Mouse (Mus musculus): Measurements from ENCODE around the gene Nol9.

DNA sequence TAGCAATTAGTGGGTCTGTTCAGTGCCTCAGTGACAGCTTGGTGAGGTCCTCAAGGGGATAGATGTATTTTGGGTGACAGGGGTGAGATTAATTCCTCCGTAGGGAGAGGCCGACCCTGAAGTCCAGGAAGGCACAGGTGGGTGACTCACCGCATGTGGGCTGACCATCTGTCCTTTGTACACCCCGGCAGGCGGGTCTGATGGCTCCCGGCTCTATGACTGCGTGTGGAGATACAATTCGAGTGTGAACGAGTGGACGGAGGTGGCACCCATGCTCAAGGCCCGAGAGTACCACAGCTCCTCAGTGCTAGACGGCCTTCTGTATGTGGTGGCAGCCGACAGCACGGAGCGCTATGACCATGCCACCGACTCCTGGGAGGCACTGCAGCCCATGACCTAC, 27.0 kb upstream of the Nol9 start:
- TF ChIP-seq HCFC1 (IDR thresholded peaks at IDR 0.05; ENCODE audit: low read depth, low read length) (no peak), ZMIZ1 (IDR thresholded peaks at IDR 0.05; ENCODE audit: low read depth, low read length) (no peak), TBP (IDR thresholded peaks at IDR 0.05; ENCODE audit: low read depth, low read length) (no peak), NRF1 (IDR thresholded peaks at IDR 0.05; ENCODE audit: insufficient read depth, low read depth, low read length, poor library complexity, severe bottlenecking) (no peak), POLR2A (IDR thresholded peaks at IDR 0.05; ENCODE audit: control insufficient read depth in 1 of 2, insufficient read depth in 1 of 2, low read depth in 1 of 2, low read length in 2 of 2, poor library complexity in 1 of 2) (no peak), MYC (IDR thresholded peaks at IDR 0.05; ENCODE audit: low read depth, low read length) (no peak)

Measured in MEL (cell line).